Mouse (Mus musculus): ENCODE results near the gene Zbtb7b.

Gene Zbtb7b

GRCm38 (mm10) chr3:89365486-89366414 lies 28.8 kb downstream of the Zbtb7b start:
- DNase-seq: no peak

- DNase-seq: no peak
Observed at GRCm38 (mm10) chr3:89365153-89365485, 29.5 kb downstream of the Zbtb7b start, which contains the start of gene Dcst1. Gene Dcst1, minus strand, starts transcription at chr3:89365253.

- no peak for DNase-seq
Observed at GRCm38 (mm10) chr3:89364631-89365030, 29.9 kb downstream of the Zbtb7b start.

- no peak for DNase-seq
Observed at GRCm38 (mm10) chr3:89361675-89362074, 32.9 kb downstream of the Zbtb7b start, which contains the start of gene Dcst2. Gene Dcst2, plus strand, starts transcription at chr3:89361975.

GRCm38 (mm10) chr3:89360237-89360636 lies 34.3 kb downstream of the Zbtb7b start:
- DNase-seq: no peak

- no peak for DNase-seq
Observed at GRCm38 (mm10) chr3:89359630-89360029, 34.9 kb downstream of the Zbtb7b start.

GRCm38 (mm10) chr3:89356029-89356428 lies 38.5 kb downstream of the Zbtb7b start:
- no peak for DNase-seq

GRCm38 (mm10) chr3:89355512-89355902 lies 39.1 kb downstream of the Zbtb7b start:
- peak; percentile 76 for DNase-seq

- peak; percentile 89 for DNase-seq
Observed at GRCm38 (mm10) chr3:89354816-89355511, 39.6 kb downstream of the Zbtb7b start.

GRCm38 (mm10) chr3:89351271-89351670 lies 43.3 kb downstream of the Zbtb7b start:
- peak; percentile 68 for DNase-seq

- peak; percentile 89 for DNase-seq
Observed at GRCm38 (mm10) chr3:89349869-89350501, 44.6 kb downstream of the Zbtb7b start, which contains the start of gene Adam15. Gene Adam15, minus strand, starts transcription at chr3:89349996.

GRCm38 (mm10) chr3:89348911-89349868 lies 45.4 kb downstream of the Zbtb7b start:
- peak; percentile 59 for DNase-seq

GRCm38 (mm10) chr3:89347916-89348315 lies 46.7 kb downstream of the Zbtb7b start:
- DNase-seq: no peak

- DNase-seq: no peak
Observed at GRCm38 (mm10) chr3:89346815-89347540, 47.6 kb downstream of the Zbtb7b start.

- DNase-seq: peak; percentile 47
Observed at GRCm38 (mm10) chr3:89343279-89343678, 51.3 kb downstream of the Zbtb7b start.

GRCm38 (mm10) chr3:89341794-89342193 lies 52.8 kb downstream of the Zbtb7b start:
- DNase-seq: no peak

GRCm38 (mm10) chr3:89340465-89340864 lies 54.1 kb downstream of the Zbtb7b start:
- no peak for DNase-seq

GRCm38 (mm10) chr3:89339416-89339815 lies 55.2 kb downstream of the Zbtb7b start:
- DNase-seq: peak; percentile 78

GRCm38 (mm10) chr3:89337721-89338578 lies 56.6 kb downstream of the Zbtb7b start, which contains the start of gene Efna4:
Gene Efna4, minus strand, starts transcription at chr3:89338028.
- DNase-seq: peak; percentile 59

- DNase-seq: no peak
Observed at GRCm38 (mm10) chr3:89337062-89337720, 57.4 kb downstream of the Zbtb7b start.
